Mouse (Mus musculus) embryonic fibroblast, embryonic 13.5 days (primary cell): ENCODE data around the gene Serpine1. TPM values are rescaled to one million over a fixed set of nuclear protein-coding genes. Genes with fewer than 3 reads are reported as not detected.

ENCODE experiments used
- H3K27ac ChIP-seq: 2 replicates; pipeline ENCODE4 v1.5.1; 2012; ENCODE audit warnings: low read length, control low read depth, inconsistent platforms; ENCODE audit not compliant: insufficient read depth
- H3K4me1 ChIP-seq: 2 replicates; pipeline ENCODE4 v1.6.1; 2011; ENCODE audit warnings: low read length; ENCODE audit not compliant: control insufficient read depth, insufficient read depth
- H3K4me3 ChIP-seq: 2 replicates; pipeline ENCODE4 v1.5.1; 2011; ENCODE audit warnings: mild to moderate bottlenecking, control low read depth, low read length; ENCODE audit not compliant: insufficient read depth
- CTCF ChIP-seq: IDR thresholded peaks from 2 replicates; pipeline ENCODE4 v1.5.1; 2011; ENCODE audit warnings: mild to moderate bottlenecking, control low read depth, low read length, moderate library complexity, borderline replicate concordance; ENCODE audit not compliant: insufficient read depth
- POLR2A ChIP-seq: IDR thresholded peaks from 2 replicates; pipeline ENCODE4 v1.6.1; 2011; ENCODE audit warnings: low read depth, mild to moderate bottlenecking, control low read depth, low read length, moderate library complexity
- polyA plus RNA-seq: library from polyadenylated mRNA; stranded (reverse); fragments of >200 nt; gene quantifications from 2 replicates; pipeline ENCODE4 v1.2.4, GENCODE M21; 2011; ENCODE audit warnings: low read depth; ENCODE audit not compliant: missing spikeins, insufficient read length

Gene Serpine1
- polyA plus RNA-seq, 1 experiment, result 646 TPM

GRCm38 (mm10) chr5:137029643-137030415 lies 42.2 kb downstream of the Serpine1 start:
- H3K4me1 ChIP-seq, result peaks cover 7% of the 10 kb centered on the region; the same call in 1 of the 2 replicates
- H3K4me3 ChIP-seq, result peak overlapping the region; percentile 33
- no peak overlapping the region for H3K27ac ChIP-seq
- TF ChIP-seq CTCF (no peak), POLR2A (no peak)

GRCm38 (mm10) chr5:137029273-137029585 lies 42.8 kb downstream of the Serpine1 start:
- TF ChIP-seq POLR2A (no peak), CTCF (no peak)
- peaks cover 7% of the 10 kb centered on the region; the same call in 1 of the 2 replicates for H3K4me1 ChIP-seq
- H3K27ac ChIP-seq, result no peak overlapping the region
- H3K4me3 ChIP-seq, result peak overlapping the region; percentile 33; the same call in 1 of the 2 replicates

GRCm38 (mm10) chr5:137028561-137029272 lies 43.4 kb downstream of the Serpine1 start:
- no peak overlapping the region for H3K4me3 ChIP-seq

DNA sequence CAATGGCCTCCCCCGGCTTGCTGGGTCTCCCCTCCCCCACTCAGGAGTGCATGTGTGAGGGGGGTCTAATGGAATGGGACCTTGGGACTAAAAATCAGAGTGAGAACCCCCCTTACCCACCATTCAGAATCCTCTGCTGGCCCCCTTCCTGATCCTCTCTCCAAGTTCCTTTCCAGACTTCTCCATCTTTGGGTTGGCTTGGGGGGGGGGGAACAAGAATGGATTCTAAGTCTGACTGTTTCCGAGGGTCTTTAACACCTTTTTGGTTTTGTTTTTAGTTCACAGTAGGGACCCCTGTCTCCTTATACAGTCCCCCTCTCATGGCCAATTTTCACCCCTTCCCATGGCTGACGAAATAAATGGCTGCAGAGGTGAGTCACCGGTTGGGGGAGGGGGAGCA lies 46.0 kb downstream of the Serpine1 start, which contains the start of gene Vgf:
Gene Vgf, plus strand, starts transcription at position 301 of the 400 bp plus-strand sequence.
- H3K4me1 ChIP-seq, result 0 out of 2 replicates have a peak, but pooled peaks cover 4% of the 10 kb centered on the region
- H3K4me3 ChIP-seq, result no peak within 1 kb of the TSS
- no peak for TF ChIP-seq POLR2A
- no peak for TF ChIP-seq CTCF
- no peak within 1 kb of the TSS for H3K27ac ChIP-seq

More at GRCm38 (mm10) chr5:137028561-137029272, 43.4 kb downstream of the Serpine1 start:
- TF ChIP-seq CTCF (no peak), POLR2A (no peak)
- Histone ChIP-seq H3K4me1 (peaks cover 7% of the 10 kb centered on the region; the same call in 1 of the 2 replicates), H3K27ac (no peak overlapping the region)

DNA sequence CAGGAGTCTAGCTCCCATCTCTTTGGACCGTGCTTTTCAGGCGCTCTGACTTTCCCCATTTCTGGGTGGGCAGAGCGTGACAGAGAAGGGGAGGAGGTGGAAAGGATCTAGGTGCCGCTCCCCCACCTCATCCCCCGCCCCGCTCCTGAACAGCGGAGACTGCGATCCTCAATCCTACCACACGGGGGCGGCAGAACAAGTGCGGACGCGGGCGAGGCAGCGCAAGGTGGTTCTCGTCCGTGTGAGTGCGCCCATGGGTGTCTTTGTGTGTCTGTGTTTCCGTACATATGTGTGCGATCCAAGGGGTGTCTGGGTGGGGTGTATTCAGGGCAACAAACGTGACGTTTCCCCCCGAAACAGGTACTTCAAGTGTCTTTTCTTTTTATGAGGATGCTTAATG lies 46.9 kb downstream of the Serpine1 start:
- H3K4me1 ChIP-seq, result 0 out of 2 replicates have a peak, but pooled peaks cover 4% of the 10 kb centered on the region
- TF ChIP-seq POLR2A, result no peak
- peak; percentile 98 for TF ChIP-seq CTCF

GRCm38 (mm10) chr5:137024318-137024717 lies 47.8 kb downstream of the Serpine1 start:
- TF ChIP-seq POLR2A (no peak), CTCF (no peak)
- H3K4me1 ChIP-seq, result 0 out of 2 replicates have a peak, but pooled peaks cover 1% of the 10 kb centered on the region
- no peak overlapping the region for H3K4me3 ChIP-seq
- no peak overlapping the region for H3K27ac ChIP-seq

More for the DNA sequence above, 46.9 kb downstream of the Serpine1 start:
- no peak overlapping the region for H3K27ac ChIP-seq
- H3K4me3 ChIP-seq, result no peak overlapping the region

DNA sequence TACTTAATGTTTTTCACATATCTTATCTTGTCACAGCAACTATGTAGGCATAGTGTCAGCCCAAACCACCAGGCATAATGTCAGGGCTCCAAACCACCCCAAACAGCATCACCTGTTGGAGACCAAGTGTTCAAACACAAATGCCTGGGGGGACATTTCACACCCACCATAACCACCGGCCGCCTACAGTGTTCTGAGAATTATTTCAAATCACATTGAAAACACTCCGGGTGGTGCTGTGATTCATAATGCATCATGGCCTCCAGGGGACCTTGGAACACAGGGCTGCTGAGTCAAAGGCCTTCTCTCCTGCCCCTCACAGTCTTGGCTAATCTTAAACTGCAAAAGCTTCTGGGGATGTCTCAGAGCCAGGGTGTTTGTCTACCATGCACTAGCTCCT lies 56.2 kb downstream of the Serpine1 start:
- Histone ChIP-seq H3K27ac (peak overlapping the region; percentile 78), H3K4me3 (no peak overlapping the region), H3K4me1 (peaks cover 9% of the 10 kb centered on the region)
- TF ChIP-seq CTCF (no peak), POLR2A (no peak)

GRCm38 (mm10) chr5:137012401-137012950 lies 59.6 kb downstream of the Serpine1 start:
- TF ChIP-seq CTCF (no peak), POLR2A (no peak)
- Histone ChIP-seq H3K4me1 (peaks cover 9% of the 10 kb centered on the region), H3K4me3 (no peak overlapping the region), H3K27ac (peak overlapping the region; percentile 2; the same call in 1 of the 2 replicates)

Other genes with a start within 250 kb of the Serpine1 start
- gene Col26a1, start 189.1 kb downstream of the Serpine1 start, polyA plus RNA-seq, result 4.4 TPM in 1 of 2 replicates, not detected in the other
- gene Ift22, start 164.1 kb downstream of the Serpine1 start, polyA plus RNA-seq, result 30.0 and 32.3 TPM in 2 replicates
- 107 and 111 TPM in 2 replicates for gene Fis1, start 119.0 kb downstream of the Serpine1 start, polyA plus RNA-seq
- 0.35 TPM in 1 of 2 replicates, not detected in the other for gene Cldn15, start 105.7 kb downstream of the Serpine1 start, polyA plus RNA-seq
- 120 and 152 TPM in 2 replicates for gene Plod3, start 85.2 kb downstream of the Serpine1 start, polyA plus RNA-seq
- 38.5 and 43.5 TPM in 2 replicates for gene Znhit1, start 84.2 kb downstream of the Serpine1 start, polyA plus RNA-seq
- 2.1 and 3.8 TPM in 2 replicates for gene Vgf, start 45.9 kb downstream of the Serpine1 start, polyA plus RNA-seq
- 149 and 166 TPM in 2 replicates for gene Ap1s1, start 26.1 kb downstream of the Serpine1 start, polyA plus RNA-seq
- gene Trim56, start 43.9 kb upstream of the Serpine1 start, polyA plus RNA-seq, result 20.2 and 23.4 TPM in 2 replicates
- gene Muc3, start 77.1 kb upstream of the Serpine1 start, polyA plus RNA-seq, result not detected in 2 replicates
- gene Muc3a, start 140.1 kb upstream of the Serpine1 start, polyA plus RNA-seq, result not detected in 2 replicates
- gene Ache, start 215.3 kb upstream of the Serpine1 start, polyA plus RNA-seq, result 0.33 and 0.73 TPM in 2 replicates
- 4.4 and 7.7 TPM in 2 replicates for gene Ufsp1, start 222.4 kb upstream of the Serpine1 start, polyA plus RNA-seq
- 93.6 and 108 TPM in 2 replicates for gene Srrt, start 235.4 kb upstream of the Serpine1 start, polyA plus RNA-seq
- 32.5 and 42.9 TPM in 2 replicates for gene Trip6, start 242.1 kb upstream of the Serpine1 start, polyA plus RNA-seq